Mouse (Mus musculus) urinary bladder, postnatal 25 days (tissue): ENCODE results near the gene Ssx2ip.

Experiments used
- DNase-seq: peaks from one replicate; pipeline ENCODE4 v3.0.0; 2022; ENCODE audit warnings: low spot score

Gene Ssx2ip

DNA sequence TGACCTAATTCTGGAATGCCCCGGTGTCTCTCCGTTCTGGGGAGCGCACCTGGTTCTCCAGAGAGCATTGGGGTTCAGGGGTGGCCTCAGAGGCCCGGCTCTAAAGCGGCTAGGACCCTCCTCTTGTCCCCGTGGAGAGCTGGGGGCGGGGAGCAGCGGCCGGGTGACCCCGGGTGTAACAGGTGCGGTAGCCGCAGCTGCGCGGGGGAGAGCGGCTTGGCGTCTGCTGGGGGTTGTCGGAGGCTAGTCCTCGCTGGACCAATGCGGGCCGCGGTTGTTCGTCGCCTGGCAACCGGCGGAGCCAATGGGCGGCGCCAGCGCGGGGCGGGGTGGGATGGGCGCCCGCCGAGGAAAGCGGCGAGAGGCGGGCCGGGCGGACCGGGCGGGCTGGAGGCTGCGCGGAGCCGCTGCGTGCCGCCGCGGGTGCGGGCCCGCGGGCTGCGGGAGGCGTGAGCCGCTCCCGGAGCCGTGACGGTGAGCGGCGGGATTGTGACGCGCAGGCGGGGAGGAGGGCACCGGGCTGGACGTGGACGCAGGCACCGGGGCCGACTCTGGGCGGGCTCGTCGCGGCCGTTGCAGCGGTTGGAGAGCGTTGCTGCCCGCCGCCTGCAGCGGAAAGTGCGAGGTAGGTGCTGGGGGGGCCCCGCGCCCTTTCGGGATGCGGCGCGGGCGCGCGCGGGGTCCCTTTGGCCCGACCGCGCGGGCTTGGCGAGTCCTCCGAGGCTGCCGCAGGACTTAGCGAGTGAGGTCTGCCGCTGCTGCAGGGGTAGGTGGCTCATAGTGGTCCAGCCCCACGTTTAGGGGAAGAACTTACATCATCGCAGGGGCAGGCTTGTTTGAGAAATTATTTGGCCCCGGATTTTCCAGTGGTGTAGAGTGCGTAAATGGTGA lies at the start of gene Ssx2ip:
Gene Ssx2ip (plus strand): TSS at position 332 of the 891 bp plus-strand sequence.
- peak; percentile 98 for DNase-seq

DNA sequence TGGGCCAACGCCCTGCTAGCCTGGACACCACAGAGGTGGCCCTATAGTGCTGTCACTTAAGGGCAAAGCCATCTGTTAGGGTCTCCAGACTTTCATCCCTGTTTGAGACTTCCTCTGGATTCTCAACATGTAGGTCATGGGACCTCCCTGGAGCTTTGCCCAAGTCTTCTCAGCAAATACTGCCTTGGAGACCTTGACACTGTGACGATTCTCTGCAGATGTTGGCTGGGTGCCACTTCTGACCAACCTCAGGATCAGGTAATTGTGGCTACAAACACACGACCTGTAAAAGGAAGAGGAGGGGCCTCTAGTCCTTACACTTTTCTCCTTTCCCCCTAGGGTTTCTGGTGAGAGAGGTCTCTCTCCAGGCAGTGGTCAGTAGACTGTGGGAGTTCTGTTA lies 49.3 kb upstream of the Ssx2ip start:
- no peak for DNase-seq

DNA sequence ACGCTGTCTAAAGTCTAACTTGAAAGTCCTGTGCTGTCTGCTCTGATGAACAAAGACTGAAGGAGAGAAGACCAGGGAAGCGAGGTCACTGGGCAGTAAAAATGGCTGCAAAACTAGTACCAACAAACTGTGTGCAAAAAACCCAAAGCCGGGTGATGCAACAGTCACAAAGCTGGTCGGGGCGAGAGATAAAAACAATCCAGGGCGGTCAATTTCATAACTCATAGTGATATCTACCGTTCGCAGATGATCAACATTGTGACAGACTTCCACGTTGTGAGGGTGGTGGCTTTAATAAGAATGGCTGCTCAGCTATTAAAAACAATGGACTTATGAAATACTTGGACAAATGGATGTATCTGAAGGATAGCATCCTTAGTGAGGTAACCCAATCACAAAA lies 39.0 kb upstream of the Ssx2ip start:
- no peak for DNase-seq

DNA sequence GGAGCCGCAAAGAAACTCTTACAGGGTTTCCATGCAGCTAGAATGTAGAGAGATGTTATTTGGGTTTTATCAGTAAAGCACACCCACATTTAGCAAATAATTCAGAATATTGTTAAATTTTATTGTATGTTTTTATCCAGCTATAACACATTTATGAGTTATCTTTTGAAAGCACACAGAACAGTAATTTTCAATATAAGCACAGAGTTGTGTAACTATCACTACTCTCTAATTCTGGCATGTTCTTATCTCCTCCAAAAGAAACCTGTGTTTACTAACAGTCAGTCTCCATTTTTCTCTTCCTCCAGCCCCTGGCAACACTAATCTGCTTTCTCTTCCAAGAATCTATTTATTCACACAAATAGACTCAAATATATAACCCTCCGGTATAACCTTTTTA lies 37.4 kb upstream of the Ssx2ip start:
- DNase-seq: no peak

DNA sequence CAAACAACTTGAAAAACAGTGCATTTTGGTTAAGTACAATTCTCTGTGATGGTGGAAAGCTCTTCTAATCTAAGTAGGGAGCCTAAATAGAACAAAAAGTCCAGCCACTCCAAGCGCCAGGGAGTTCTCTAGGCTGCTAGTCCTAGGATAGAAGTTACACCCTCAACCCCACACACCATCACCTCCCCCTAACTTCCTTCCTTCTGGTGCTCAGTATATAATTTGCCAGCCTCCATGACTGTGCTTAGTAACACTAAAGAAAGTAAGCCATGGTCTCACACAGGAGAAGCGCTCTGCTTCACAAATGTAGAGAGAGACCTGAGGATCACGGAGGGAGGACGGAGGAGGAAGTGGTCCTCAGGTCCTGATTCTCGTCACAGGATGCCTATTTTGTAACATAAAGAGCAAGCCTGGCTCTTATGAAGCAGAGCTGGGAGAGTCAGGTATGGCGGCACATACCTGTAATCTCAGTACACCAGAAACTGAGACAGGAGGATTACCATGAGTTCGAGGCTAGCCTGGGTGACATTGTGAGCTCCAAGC lies 33.8 kb upstream of the Ssx2ip start:
- no peak for DNase-seq

DNA sequence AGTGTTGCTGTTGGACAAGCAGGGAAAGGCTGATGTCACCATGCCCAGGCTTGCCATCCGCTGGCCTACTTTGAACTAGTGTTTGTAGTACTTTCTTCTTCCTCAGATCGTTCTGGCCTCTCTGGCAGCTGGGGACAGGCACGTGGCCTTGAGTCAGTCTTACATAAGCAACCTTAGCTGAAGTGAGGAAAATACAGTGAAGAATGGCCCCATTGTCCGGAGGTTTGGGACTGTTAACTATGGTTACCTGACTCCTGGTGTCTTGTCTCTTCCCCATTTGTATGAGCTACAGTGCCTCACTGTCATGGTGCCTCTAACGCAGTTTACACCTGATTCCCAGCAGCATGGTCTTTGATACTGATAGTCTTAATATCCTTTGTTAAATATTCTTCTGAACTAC lies 33.2 kb upstream of the Ssx2ip start:
- DNase-seq: no peak

DNA sequence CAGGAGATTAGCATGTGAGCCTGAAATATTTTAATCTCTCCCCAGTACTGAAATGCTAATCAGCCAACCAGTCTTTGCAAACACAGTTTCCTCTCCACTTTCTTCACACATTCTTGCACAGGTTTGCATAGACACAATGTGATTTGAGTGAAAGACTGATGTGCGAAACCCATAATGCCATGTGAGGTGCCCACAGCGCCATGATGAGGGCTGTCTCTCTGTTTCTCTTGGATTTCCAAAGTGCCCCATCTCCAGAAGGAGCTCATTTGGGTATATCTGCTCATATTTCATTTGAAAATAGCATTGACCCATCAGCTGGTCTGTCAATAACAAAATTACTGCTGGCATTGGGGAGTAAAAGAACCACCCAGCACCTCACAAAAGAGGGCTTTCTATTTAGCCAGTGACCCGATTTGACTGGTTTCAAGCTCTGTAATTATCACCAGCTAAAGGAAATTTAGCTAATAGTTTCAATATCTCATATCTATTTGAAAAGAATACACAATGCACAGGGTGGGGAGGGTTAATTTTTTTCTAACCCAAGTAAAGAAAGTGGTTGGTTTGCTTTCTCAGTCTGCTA lies 29.8 kb upstream of the Ssx2ip start:
- no peak for DNase-seq

DNA sequence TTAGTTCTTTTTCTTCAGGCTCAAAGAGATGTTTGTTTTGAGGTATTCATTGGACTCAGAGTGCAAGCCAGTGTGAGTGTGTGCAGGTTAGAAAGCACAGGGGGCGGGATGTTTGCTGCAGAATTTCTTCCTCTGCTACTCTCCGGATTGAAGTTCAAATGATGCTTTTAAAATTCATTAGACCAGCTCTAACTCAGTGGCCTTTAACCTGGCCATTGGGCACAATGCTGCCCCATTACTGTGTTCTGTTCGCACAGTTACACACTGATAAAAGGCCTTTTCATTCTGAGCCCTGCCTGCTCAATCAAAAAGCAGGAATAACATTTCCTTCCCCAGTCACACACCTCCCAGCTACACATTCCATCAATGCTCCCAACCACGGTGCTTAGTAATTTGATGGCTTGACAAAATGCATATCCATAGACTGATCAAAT lies 29.2 kb upstream of the Ssx2ip start:
- no peak for DNase-seq

DNA sequence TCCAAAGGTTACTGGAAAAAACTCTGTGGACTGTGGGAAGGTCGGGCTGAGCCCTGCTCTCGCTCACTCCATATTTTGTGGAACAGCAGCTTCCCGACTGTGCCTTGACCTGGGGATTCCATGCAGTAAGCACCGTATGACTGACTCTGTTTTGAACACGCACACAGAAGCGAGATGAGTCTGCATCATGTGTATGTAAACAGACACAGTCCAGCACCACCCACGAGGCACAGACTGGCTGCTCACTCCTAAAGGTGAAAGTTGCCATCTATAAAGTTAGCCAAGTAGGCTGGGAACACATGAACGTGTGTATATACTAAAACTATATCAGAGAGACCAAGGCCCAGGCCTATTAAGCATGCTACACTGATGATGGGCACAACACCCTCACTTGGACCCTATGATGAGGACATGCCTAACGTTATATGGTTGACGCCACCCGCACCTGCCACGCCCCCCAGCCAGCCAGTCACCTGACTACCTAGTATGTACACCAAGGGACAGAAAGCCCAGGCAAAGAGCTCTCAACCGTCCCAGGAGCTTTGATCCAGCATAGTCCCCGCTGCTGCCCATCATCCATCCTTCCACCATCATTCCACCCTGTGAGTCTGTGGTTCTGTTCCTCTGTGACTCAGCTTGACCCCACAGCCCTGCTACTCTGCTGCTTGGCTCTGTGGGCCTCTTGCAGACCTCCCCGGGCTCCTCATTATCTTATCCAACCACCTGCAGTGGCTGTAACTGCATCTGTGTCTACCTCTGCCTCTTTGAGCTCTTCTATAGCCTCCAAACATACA lies 27.9 kb upstream of the Ssx2ip start:
- DNase-seq: no peak

DNA sequence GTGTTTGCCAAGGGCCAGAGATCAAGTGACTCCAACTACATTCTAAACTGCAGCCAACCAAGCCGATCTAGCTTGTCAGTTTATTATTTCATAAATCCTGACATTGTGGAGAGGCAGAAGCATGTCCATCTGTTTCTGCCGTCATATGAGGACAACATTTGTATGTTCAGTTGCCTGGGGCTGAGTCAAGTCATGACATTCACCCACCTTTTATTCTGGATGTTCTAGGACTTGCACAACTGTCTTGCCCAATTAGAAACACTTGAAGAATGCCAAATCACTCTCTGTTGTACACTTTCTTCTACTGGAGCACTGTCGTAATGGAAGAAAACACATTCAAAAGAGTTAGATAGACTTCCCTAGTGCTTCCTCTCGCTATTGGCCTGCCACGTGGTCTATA lies 27.2 kb upstream of the Ssx2ip start:
- DNase-seq: no peak

DNA sequence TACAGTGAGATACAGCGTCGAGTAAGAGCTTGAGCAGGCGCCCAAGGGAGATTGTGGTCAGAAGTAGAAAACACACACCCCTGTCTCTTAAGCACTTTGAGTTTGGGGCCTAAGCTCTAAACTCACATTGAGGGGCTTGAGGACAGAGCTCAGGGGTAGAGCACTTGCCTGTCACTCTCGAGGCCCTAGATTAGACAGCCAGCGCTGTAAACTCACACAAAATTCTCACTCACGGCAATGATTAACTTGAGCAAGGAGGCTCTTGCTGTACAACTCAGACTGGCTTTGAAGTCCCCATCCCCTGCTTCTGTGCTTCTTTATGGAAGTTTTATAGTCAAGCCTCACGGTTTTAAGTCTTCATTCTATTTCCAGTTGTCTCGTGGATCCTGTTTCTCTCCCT lies 25.7 kb upstream of the Ssx2ip start:
- DNase-seq: no peak

DNA sequence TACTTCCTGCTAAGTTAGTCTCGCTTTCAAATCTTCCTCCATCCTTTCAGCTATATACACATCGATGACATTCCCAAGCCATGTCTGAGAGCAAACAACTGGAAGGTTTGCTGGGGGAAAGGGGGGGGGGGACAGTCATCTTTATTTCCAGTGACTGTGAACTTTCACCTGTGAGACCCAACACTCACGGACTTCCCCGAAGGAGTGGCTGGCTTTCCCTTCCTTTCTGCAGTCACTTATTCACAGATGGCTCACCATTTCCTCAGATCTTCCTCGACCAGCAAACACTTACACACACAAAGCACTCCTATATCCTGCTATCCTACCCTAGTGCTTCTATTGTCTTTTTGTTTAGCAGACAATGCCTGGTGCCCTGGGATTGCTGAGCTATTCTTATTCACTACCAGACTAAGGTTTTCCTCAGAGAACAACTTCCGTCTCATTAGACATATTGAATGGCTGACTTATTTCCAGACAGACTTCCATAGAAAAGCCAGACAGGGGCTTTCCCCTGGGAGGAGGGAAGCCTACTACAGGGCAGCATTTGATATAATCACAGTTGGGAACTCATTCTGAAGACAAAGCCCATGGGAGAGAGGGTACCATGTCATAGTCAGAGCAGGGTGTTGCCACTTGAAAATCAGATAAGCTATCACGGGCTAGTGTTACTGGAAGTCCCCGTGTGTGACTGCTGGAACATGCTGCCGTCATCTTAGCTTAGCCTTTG lies 24.5 kb upstream of the Ssx2ip start:
- DNase-seq: no peak

DNA sequence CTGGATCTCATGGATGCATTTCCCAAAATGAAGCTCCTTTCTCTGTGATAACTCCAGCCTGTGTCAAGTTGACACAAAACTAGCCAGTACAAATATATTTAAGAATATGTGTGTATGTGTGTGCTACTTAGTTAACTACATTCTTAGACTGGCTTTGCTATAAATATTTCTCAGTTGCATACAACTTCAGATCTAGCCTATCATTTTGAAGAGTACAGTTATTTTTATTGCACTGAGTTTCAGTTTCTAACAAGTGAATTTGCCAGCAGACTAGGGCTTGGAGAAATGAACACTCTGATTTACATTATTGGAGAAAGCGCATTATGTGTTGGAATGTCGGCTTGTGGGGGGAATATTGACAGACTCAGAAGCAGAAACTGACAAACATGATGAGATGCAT lies 23.6 kb upstream of the Ssx2ip start:
- no peak for DNase-seq

DNA sequence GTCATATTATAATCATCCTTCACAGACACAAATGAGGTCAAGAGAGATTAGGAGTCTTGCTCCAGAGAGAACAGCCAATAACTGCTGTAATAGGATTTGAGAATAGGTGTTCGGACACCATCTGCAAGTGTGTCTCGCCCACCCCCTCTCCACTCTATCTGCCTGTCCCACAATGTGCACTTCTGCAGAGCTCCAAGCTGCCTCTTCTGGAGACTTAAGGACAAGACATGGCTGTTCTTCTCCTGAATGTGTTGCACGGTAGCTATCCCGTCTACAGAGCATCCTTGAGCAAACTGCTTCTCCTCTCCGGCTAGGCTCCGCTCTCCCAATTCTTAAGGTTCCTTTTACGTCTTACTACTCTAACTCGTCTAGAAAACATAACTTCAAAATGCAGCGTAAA lies 23.0 kb upstream of the Ssx2ip start:
- no peak for DNase-seq

DNA sequence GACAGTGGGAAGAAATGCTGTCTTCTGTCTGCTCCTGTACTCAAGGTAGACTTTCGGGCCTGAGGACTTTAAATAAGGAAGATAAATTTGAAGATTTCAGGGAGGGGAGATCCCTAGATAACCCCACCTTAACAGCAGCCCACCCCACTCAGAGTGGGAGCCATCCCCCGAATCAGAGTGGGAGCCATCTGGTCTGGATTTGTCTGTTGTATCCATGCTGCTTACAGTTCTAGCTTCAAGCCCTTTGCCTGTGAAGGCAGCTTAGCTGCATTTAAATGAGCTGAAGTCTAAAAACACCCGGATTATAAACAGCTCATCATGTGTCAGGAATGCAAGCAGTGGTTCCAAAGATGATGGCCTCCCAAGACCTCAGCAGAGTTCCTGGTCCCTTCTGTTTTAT lies 17.6 kb upstream of the Ssx2ip start:
- DNase-seq: no peak

DNA sequence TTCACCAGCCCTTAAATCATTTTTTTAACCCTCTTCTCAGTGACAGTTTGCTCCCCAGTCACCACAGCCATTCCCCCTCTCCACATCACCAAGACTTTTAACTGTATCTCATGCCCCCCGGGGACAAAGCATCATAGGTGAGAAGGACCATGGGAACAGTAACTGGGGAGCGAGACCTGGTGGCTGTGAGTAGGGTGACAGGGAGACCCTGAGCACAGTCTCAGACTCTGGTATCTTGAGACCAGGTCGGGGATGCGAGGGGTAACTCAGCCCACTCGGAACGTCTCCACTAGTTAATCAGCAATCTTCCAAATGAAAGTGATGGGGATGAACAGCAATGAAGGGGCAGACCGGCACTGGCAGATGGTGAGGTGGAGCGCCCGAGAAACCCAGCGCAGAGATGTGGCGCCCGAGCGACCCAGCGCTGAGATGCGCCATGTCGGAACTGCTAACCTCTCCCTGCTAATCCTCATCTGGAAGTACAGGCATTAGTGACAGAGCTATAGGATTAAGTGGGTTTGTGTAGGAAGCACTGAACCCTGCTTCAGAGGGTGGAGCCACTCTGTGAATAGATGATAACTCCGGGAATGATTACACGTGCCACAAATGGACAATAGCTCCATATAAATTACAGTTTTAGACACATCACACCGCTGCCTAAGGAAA lies 11.7 kb upstream of the Ssx2ip start:
- DNase-seq: no peak

DNA sequence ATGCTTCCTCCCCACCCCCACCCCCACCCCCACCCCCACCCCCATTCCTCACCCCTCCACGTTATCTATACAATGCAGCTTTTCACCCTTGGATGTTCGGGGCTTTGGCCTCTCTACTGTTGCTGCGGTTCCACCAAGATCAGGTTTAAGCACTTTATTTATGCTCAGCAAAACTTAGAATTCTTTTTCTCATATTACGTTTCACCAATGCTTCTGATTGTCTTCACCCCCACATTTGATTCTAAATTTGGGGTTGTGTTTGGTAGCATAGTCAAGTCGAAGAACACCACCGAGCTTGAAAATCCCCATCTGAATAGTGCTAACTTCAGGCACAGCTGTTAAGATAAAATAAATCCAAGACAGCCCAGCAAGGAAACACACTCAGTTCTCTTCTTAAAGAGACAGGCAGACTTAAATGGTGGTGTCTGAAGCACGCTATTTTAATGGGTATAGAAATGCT lies 10.8 kb upstream of the Ssx2ip start:
- DNase-seq: no peak

DNA sequence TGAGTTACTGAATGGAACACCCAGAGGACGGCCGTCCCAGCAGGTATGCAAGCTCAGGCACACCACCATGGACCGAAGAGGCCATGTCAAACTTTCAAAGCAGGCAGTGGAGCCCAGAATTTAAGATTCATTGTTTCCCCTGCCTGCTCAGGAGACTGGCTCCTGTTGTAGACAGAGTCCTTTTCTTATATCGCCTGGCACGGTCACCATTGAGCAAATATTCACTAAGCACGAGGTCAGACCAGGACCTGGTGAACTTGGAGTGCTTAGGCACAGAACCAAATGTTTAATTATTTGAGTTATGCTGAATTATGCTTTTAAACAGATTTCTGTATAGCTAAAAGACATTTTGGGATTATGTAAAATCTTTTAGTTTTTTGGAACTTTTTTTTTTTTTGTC lies 8.2 kb upstream of the Ssx2ip start:
- no peak for DNase-seq

DNA sequence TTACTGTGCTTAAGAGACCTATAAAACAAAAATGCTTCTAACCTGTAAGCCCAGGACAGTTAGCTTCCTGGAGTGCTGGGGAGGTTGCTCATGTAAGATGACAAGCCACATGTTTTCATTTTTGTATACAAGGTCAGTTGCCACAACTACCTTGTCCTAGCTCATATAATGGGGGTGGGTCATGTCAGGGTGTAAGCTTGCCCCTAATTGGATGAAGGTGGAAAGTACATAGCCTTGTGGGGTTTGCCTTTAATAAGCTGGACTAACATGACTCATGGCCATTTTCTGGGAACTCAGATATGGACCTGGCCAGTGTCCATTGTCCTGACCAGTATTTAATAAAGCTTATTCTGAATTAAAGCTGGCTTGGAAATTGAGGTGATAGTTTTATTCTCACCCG lies 7.5 kb upstream of the Ssx2ip start:
- DNase-seq: no peak

DNA sequence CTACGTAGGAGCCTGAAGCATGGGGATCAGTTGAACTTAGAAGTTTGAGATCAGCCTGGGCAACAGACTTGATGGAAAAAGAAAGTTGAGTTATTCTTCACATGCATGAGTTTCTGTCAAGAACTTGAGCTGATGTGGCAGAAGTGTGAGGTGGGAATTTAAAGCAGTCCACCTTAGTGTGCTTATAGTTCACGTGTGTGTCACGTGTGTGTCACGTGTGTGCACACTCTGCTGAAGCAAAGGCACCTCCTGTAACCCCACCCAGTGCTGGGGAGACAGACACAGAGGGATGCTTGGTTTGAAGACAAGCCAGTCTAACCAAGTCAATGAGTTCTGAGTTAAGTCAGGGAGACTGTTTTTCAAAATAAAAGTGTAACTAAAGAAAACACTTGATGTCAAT lies 6.6 kb upstream of the Ssx2ip start:
- no peak for DNase-seq

DNA sequence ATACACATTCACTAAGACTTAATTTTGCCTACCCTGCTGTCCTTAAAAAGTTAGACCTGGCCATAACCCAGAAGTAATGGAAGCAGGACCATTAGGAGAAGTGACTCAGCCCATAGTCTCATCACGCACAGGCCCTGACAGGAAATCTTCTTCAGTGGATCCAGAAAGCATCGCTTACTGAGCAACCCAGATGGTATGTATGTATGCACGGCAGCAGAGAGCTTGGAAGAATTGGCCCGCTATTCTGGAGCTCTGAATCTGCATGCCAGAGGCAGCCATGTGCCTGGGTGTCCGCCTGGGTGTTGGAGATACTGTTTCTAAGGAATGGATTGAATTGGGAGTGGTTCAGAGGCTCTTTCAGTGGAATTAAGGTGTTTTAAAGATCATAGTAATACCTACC lies 5.2 kb upstream of the Ssx2ip start:
- no peak for DNase-seq
